Mouse (Mus musculus) lung, postnatal 0 days (tissue): ENCODE measurements at regions not wholly inside any gene's neighbourhood (a gene's known extent, or its start where the extent isn't known, plus 50 kb on each side); places are given as distances from the start of the nearest gene placed in this dataset.

Source experiments
- ATAC-seq: fragments of 200-750 bp; cut with Nextera tagmentation; 2 replicates; pipeline ENCODE4 v1.8.0; 2017; ENCODE audit warnings: moderate library complexity
- DNase-seq: peaks from one replicate; pipeline ENCODE4 v3.0.0-alpha.2; 2016; ENCODE audit warnings: low spot score
- H3K27ac ChIP-seq: fragments of 300-500 bp; sonication (generic); 2 replicates; pipeline ENCODE4 v1.5.1; 2014; ENCODE audit warnings: antibody characterized with exemption, mild to moderate bottlenecking, low read length, mixed read lengths
- H3K27me3 ChIP-seq: fragments of 300-500 bp; sonication (generic); replicated peaks from 2 replicates; pipeline ENCODE4 v1.6.1; 2014; ENCODE audit warnings: low read length, mixed read lengths; ENCODE audit not compliant: insufficient read depth
- H3K36me3 ChIP-seq: fragments of 300-500 bp; sonication (generic); 2 replicates; pipeline ENCODE4 v1.6.1; 2014; ENCODE audit warnings: low read length, mixed read lengths; ENCODE audit not compliant: insufficient read depth
- H3K4me1 ChIP-seq: fragments of 300-500 bp; sonication (generic); 2 replicates; pipeline ENCODE4 v1.6.1; 2014; ENCODE audit warnings: antibody characterized with exemption, low read depth, low read length, mixed read lengths; ENCODE audit not compliant: insufficient read depth
- H3K4me2 ChIP-seq: fragments of 300-500 bp; sonication (generic); replicated peaks from 2 replicates; pipeline ENCODE4 v1.6.1; 2014; ENCODE audit warnings: low read depth, mild to moderate bottlenecking, low read length, moderate library complexity, mixed read lengths
- H3K4me3 ChIP-seq: fragments of 300-500 bp; sonication (generic); 2 replicates; pipeline ENCODE4 v1.5.1; 2014; ENCODE audit warnings: low read depth, low read length
- H3K9ac ChIP-seq: fragments of 300-500 bp; sonication (generic); replicated peaks from 2 replicates; pipeline ENCODE4 v1.6.1; 2014; ENCODE audit warnings: low read depth, mild to moderate bottlenecking
- H3K9me3 ChIP-seq: fragments of 300-500 bp; sonication (generic); 2 replicates; pipeline ENCODE4 v1.6.1; 2016; ENCODE audit warnings: low read length, mixed read lengths
- CTCF ChIP-seq: IDR thresholded peaks from 2 replicates; pipeline ENCODE4 v1.5.1; 2016; ENCODE audit warnings: antibody characterized with exemption, mild to moderate bottlenecking
- EP300 ChIP-seq: IDR thresholded peaks from 2 replicates; pipeline ENCODE4 v1.6.1; 2016; ENCODE audit warnings: antibody characterized with exemption, mild to moderate bottlenecking, control low read depth
- WGBS: fragments of 180-500 bp; shearing (Covaris S2); extraction: QIAGEN DNeasy Blood & Tissue Kit; methylation state at CpG from one replicate; pipeline ENCODE4 v1.1.7; 2014; 5-methylcytosine and 5-hydroxymethylcytosine counted together

DNA sequence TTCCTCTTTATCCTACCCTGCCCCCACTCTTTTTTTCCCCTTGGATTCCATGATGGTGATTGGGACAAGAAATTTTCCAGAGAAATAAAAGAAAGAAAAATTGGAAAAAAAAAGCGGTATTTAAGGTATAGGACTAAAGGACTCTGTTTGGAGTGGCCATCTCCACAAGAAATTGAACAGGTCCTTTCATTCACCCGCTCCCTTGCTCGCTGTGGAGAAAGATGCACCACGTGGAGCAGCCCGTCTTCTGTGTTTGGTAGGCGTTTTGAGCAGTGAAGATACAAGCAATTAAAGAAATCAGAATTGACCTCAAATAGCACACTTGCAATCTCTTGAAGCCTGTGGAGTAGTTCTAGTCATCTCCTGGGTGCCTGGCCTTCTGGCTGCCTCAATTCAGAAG, 126.3 kb upstream of the Atp11c start:
- 36% methylated on average over 6 of the region's 6 CpGs for WGBS
- TF ChIP-seq CTCF (no peak), EP300 (no peak)

DNA sequence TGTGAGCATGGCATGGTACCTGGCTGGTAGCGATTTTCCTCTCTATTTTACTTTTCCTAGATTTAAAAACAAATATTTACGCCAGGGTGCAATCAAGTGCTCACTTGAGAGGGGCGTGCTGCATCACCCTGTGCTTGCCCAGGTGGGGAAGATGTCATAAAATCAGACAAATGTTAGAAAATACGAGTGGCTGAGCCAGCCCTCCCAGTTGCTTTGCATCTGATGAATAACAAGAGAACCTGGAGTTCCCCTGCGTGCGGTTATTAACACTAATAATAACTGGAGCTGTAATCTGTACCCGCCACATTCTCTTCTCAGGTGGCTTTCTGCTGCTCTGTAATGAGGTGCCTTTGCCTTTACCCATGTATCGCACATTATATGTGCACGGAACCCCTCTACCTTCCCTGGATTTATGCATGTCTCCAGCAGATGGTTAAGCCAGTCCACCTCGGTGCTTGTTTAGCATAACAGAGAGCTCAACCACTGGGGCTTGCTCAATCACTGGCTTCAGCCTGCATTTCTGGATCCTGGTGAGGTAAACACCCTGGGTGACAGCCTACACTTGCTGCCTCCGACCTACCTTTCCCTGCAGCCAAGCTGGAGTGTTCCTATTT, 125.8 kb upstream of the Atp11c start:
- ATAC-seq (no peak), DNase-seq (no peak)
- H3K4me3 ChIP-seq, result no peak overlapping the region
- H3K4me1 ChIP-seq, result no peaks in the 10 kb centered on the region
- WGBS, result 20% methylated on average over 11 of the region's 11 CpGs
- no peak overlapping the region for H3K27ac ChIP-seq
- TF ChIP-seq EP300 (no peak), CTCF (no peak)
- no peaks in the 10 kb centered on the region for H3K9me3 ChIP-seq
- H3K27me3 ChIP-seq, result no peaks in the 10 kb centered on the region
- H3K9ac ChIP-seq, result no peak overlapping the region
- H3K36me3 ChIP-seq, result no peaks in the 10 kb centered on the region
- no peak overlapping the region for H3K4me2 ChIP-seq

More for the DNA sequence above, 126.3 kb upstream of the Atp11c start:
- Histone ChIP-seq H3K4me1 (no peaks in the 10 kb centered on the region), H3K27ac (no peak overlapping the region), H3K4me3 (no peak overlapping the region), H3K4me2 (no peak overlapping the region), H3K9me3 (no peaks in the 10 kb centered on the region), H3K27me3 (no peaks in the 10 kb centered on the region), H3K9ac (no peak overlapping the region), H3K36me3 (no peaks in the 10 kb centered on the region)
- ATAC-seq (no peak), DNase-seq (no peak)

DNA sequence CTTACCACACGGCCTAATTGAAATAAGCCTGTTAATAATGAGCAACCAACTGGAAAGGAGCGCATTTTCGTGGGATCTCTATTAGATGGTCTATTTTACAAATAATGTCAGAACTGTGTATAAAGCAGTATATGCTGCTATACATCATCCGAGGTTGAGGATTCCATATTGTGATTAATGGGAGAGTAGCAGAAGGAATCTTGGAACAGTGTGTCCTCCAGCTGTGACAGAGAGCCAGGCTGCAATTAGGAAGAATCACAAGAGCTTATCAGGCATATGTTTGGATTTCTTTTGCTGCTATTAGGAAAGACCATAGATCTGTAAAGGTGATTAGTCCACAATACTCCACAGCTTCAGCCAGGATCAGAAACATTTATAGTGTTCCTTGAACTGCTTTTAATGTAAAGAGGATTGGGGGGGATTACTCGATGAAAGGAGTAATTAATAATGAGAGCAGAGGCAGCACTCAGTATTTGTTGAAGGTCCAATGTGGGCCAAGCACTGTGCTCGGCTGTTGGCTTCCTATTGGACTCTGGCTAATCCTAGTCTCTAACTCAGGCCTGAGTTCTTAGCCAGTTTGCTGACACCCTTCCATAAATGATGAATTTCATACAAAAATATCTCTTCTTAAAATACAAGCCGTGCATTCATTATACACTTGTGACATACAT, 88.7 kb upstream of the Atp11c start:
- no peak overlapping the region for H3K27ac ChIP-seq
- no peaks in the 10 kb centered on the region for H3K36me3 ChIP-seq
- no peaks in the 10 kb centered on the region for H3K27me3 ChIP-seq
- 64% methylated on average over 7 of the region's 7 CpGs for WGBS
- ATAC-seq, result no peak
- H3K4me2 ChIP-seq, result no peak overlapping the region
- no peak overlapping the region for H3K4me3 ChIP-seq
- DNase-seq, result no peak
- H3K4me1 ChIP-seq, result no peaks in the 10 kb centered on the region
- no peaks in the 10 kb centered on the region for H3K9me3 ChIP-seq
- H3K9ac ChIP-seq, result no peak overlapping the region
- no peak for TF ChIP-seq CTCF
- no peak for TF ChIP-seq EP300

DNA sequence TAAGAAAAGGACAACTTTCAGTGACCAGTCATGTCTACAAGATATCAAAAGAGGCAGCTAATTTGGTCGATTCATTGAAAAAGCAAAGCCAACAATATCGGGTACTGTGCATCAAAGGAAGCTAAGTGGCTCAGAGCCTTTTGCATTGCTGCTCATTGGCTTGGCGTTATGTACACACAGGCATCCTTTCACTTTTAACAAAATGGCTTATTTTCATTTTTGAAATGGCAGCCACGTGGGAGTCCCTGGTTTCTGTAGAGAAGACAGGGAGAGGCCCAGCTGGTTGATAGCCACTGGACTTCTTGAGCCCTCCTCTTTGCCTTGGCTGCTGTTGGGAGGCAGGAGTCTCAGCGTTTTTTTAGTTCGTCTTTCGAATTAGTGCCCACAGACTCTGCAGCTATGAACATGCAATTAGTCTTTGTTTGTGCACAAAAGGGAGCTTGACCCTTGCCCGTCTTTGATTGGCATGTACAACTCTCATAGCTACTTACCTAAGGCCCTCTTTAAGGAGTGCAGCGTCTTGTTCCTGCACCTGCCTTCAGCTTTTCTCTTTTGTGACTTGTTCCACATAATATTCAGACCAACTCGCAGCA, 52.3 kb upstream of the Atp11c start:
- Histone ChIP-seq H3K27me3 (no peaks in the 10 kb centered on the region), H3K4me3 (no peak overlapping the region), H3K9ac (no peak overlapping the region), H3K9me3 (no peaks in the 10 kb centered on the region), H3K4me2 (no peak overlapping the region), H3K27ac (no peak overlapping the region), H3K36me3 (no peaks in the 10 kb centered on the region), H3K4me1 (no peaks in the 10 kb centered on the region)
- 61% methylated on average over 10 of the region's 10 CpGs for WGBS
- ATAC-seq (no peak), DNase-seq (no peak)
- TF ChIP-seq CTCF, result no peak
- TF ChIP-seq EP300, result no peak
